22 mouse cellular contexts compared by ENCODE assay signal in genomic region chr2:117674877-117675276, GRCm38 (mm10).
DNase-seq lines count a peak whose midpoint lies in the region; ATAC-seq and TF ChIP-seq lines count a peak whose summit lies in the region.
"Had no signal": no experiment of that assay in that cellular context is flagged by ENCODE, and none has a peak within 500 bp of the region (broad histone marks: within the 10 kb centered on the region; RNA-seq: fewer than 3 reads in every experiment).

No protein-coding gene starts in this region.

- H3K4me2 ChIP-seq in heart, embryonic 15.5 days, result no peak overlapping the region
- H3K4me2 ChIP-seq: embryonic facial prominence, embryonic 12.5 days; forebrain, embryonic 12.5 days had no signal

- DNase-seq in heart, postnatal 25 days (ENCODE audit: low spot score), result no peak
- peak; percentile 33 for DNase-seq in 3T3-L1 (ENCODE audit: low read depth, low spot score)
- DNase-seq in spleen, postnatal 4 days (ENCODE audit: low spot score in 2 of 2), result no peak
- DNase-seq in right cerebral cortex, postnatal 10 days (ENCODE audit: low spot score in 2 of 2), result no peak
- DNase-seq: adrenal gland, adult 8-10 months; adrenal gland, postnatal 14 days; adrenal gland, postnatal 36 days; cerebellum, adult 11-12 months; cerebellum, adult 2 months; cerebellum, adult 9-10 months; cerebellum, postnatal 10 days; cerebellum, postnatal 25 days had no signal

- 0 out of 2 replicates have a peak overlapping the region, but pooled peaks have one; percentile 34 for H3K27ac ChIP-seq in heart, embryonic 15.5 days
- peak overlapping the region; percentile 99 for H3K27ac ChIP-seq in embryonic fibroblast, embryonic 13.5 days (ENCODE audit: insufficient read depth, low read length)
- H3K27ac ChIP-seq: embryonic facial prominence, embryonic 10.5 days; embryonic facial prominence, embryonic 12.5 days; forebrain, embryonic 10.5 days; forebrain, embryonic 12.5 days had no signal

- no peaks in the 10 kb centered on the region for H3K27me3 ChIP-seq in heart, embryonic 15.5 days
- H3K27me3 ChIP-seq: embryonic facial prominence, embryonic 12.5 days; forebrain, embryonic 12.5 days; Patski had no signal

- no peaks in the 10 kb centered on the region for H3K9me3 ChIP-seq in heart, embryonic 15.5 days (replicated peaks)
- H3K9me3 ChIP-seq: embryonic facial prominence, embryonic 10.5 days; embryonic facial prominence, embryonic 12.5 days; forebrain, embryonic 10.5 days; forebrain, embryonic 12.5 days had no signal

- no peak for TF ChIP-seq CTCF in embryonic fibroblast, embryonic 13.5 days (IDR thresholded peaks at IDR 0.05; ENCODE audit: borderline replicate concordance, insufficient read depth, low read length)

- no peak for ATAC-seq in heart, embryonic 15.5 days (replicated peaks; ENCODE audit: insufficient number of reproducible peaks, insufficient read depth, low FRiP score, low read depth)
- ATAC-seq: activated CD4-positive, CD25-positive, alpha-beta regulatory T cell, adult 4 months; forebrain, embryonic 14.5 days; forebrain, embryonic 16.5 days; Patski had no signal

- intact Hi-C loops in heart, postnatal 25 days (cut with DNase I), result no loop called here

- no peaks in the 10 kb centered on the region for H3K36me3 ChIP-seq in heart, embryonic 15.5 days
- H3K36me3 ChIP-seq: embryonic facial prominence, embryonic 10.5 days; embryonic facial prominence, embryonic 12.5 days; forebrain, embryonic 10.5 days; forebrain, embryonic 12.5 days had no signal

- no peak for TF ChIP-seq POLR2A in embryonic fibroblast, embryonic 13.5 days (IDR thresholded peaks at IDR 0.05; ENCODE audit: low read depth, low read length)

- H3K9ac ChIP-seq in heart, embryonic 15.5 days, result no peak overlapping the region
- H3K9ac ChIP-seq: embryonic facial prominence, embryonic 12.5 days; forebrain, embryonic 12.5 days had no signal

- 62% methylated on average over 1 of the region's 1 CpGs for WGBS in heart, embryonic 15.5 days

- H3K4me3 ChIP-seq in heart, embryonic 15.5 days, result no peak overlapping the region
- H3K4me3 ChIP-seq in embryonic fibroblast, embryonic 13.5 days (ENCODE audit: insufficient read depth, low read length), result no peak overlapping the region
- H3K4me3 ChIP-seq: embryonic facial prominence, embryonic 10.5 days; embryonic facial prominence, embryonic 12.5 days; forebrain, embryonic 10.5 days; forebrain, embryonic 12.5 days had no signal

- peaks cover 12% of the 10 kb centered on the region for H3K4me1 ChIP-seq in heart, embryonic 15.5 days (replicated peaks)
- H3K4me1 ChIP-seq in embryonic fibroblast, embryonic 13.5 days (ENCODE audit: control insufficient read depth, insufficient read depth, low read length), result peaks cover 14% of the 10 kb centered on the region
- H3K4me1 ChIP-seq: embryonic facial prominence, embryonic 12.5 days had no signal
